Mouse (Mus musculus) ES-E14 (cell line): Measurements from ENCODE around the gene Smpx.

ENCODE experiments used
- CHD2 ChIP-seq: IDR thresholded peaks from 2 replicates; pipeline ENCODE4 v1.6.1; 2014; ENCODE audit warnings: mild to moderate bottlenecking, low read depth, low read length, inconsistent platforms
- HCFC1 ChIP-seq: IDR thresholded peaks from 2 replicates; pipeline ENCODE4 v1.6.1; 2012; ENCODE audit warnings: low read length, inconsistent platforms, borderline replicate concordance; ENCODE audit not compliant: insufficient read depth
- MAFK ChIP-seq: IDR thresholded peaks from 2 replicates; pipeline ENCODE4 v1.6.1; 2014; ENCODE audit warnings: mild to moderate bottlenecking, low read depth, low read length, inconsistent platforms; ENCODE audit not compliant: insufficient read depth
- ZC3H11A ChIP-seq: IDR thresholded peaks from 2 replicates; pipeline ENCODE4 v1.6.1; 2012; ENCODE audit warnings: low read depth, mild to moderate bottlenecking, inconsistent platforms, low read length, borderline replicate concordance
- ZNF384 ChIP-seq: IDR thresholded peaks from 2 replicates; pipeline ENCODE4 v1.6.1; 2012; ENCODE audit warnings: low read depth, low read length, inconsistent platforms

DNA sequence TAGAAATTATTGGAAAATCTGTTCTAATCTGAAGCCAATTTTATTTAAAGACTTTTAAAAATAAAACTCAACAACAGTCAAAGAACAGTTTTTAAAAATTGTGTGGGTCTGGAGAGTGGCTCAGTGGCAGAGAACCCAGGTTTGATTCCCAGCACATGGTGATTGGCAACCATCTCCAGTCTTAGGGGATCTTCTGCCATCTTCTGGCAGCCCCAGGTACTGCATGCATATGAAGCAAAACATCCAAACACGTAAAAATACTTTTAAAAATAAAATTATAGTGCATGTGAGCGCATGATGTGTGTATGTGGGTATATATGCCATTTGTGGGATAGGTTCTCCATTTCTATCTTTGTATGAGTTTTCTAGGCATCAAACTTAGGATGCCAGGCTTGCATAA, 26.9 kb upstream of the Smpx start:
- TF ChIP-seq ZC3H11A (no peak), ZNF384 (no peak), CHD2 (no peak), MAFK (no peak), HCFC1 (no peak)
